Mouse (Mus musculus) G1E (cell line): ENCODE measurements at regions not wholly inside any gene's neighbourhood (a gene's known extent, or its start where the extent isn't known, plus 50 kb on each side); places are given as distances from the start of the nearest gene placed in this dataset.

Source experiments
- CTCF ChIP-seq: IDR thresholded peaks from 2 replicates; pipeline ENCODE4 v1.5.1; 2012; ENCODE audit warnings: low read depth, low read length, inconsistent platforms, mixed read lengths
- GATA1 ChIP-seq: IDR thresholded peaks from 2 replicates; pipeline ENCODE4 v1.6.1; 2012; ENCODE audit warnings: borderline replicate concordance, low read length, inconsistent platforms, mixed read lengths
- GATA2 ChIP-seq: IDR thresholded peaks from 2 replicates; pipeline ENCODE4 v1.6.1; 2012; ENCODE audit warnings: low read depth, low read length, inconsistent platforms, borderline replicate concordance

DNA sequence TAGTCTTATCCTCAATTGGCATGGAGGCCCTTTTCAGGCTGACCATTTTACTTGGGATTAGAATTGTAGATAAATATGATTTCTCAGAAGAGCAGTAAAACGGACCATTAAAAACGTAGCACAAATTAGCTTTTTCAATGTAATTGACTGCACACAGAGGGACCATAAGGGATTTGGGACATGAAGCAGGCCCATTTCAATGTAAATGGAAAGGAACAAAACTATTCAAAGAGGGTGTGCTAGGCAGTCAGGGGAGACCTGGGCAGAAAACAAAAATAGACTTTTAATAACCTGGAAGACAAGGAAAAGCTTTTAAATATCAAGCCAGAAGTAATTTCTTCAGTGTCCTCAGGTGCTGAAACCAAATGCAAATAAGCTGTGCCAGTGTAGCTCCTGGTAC, 158.9 kb upstream of the Cntnap2 start:
- TF ChIP-seq CTCF (no peak), GATA1 (no peak), GATA2 (no peak)
